Mouse (Mus musculus) ES-E14 (cell line): ENCODE results near the gene Hhipl1.

ENCODE experiments used
- CHD2 ChIP-seq: IDR thresholded peaks from 2 replicates; pipeline ENCODE4 v1.6.1; 2014; ENCODE audit warnings: mild to moderate bottlenecking, low read depth, low read length, inconsistent platforms
- MAFK ChIP-seq: IDR thresholded peaks from 2 replicates; pipeline ENCODE4 v1.6.1; 2014; ENCODE audit warnings: mild to moderate bottlenecking, low read depth, low read length, inconsistent platforms; ENCODE audit not compliant: insufficient read depth

GRCm38 (mm10) chr12:108365340-108365739 is 59.3 kb downstream of the Hhipl1 start:
- TF ChIP-seq MAFK (no peak), CHD2 (no peak)
